Mouse (Mus musculus): ENCODE results near the gene Exoc6. TPM values are rescaled to one million over a fixed set of nuclear protein-coding genes. Genes with fewer than 3 reads are reported as not detected.

Exoc6 gene
- polyA plus RNA-seq, 1 experiment = 8.7 TPM

DNA sequence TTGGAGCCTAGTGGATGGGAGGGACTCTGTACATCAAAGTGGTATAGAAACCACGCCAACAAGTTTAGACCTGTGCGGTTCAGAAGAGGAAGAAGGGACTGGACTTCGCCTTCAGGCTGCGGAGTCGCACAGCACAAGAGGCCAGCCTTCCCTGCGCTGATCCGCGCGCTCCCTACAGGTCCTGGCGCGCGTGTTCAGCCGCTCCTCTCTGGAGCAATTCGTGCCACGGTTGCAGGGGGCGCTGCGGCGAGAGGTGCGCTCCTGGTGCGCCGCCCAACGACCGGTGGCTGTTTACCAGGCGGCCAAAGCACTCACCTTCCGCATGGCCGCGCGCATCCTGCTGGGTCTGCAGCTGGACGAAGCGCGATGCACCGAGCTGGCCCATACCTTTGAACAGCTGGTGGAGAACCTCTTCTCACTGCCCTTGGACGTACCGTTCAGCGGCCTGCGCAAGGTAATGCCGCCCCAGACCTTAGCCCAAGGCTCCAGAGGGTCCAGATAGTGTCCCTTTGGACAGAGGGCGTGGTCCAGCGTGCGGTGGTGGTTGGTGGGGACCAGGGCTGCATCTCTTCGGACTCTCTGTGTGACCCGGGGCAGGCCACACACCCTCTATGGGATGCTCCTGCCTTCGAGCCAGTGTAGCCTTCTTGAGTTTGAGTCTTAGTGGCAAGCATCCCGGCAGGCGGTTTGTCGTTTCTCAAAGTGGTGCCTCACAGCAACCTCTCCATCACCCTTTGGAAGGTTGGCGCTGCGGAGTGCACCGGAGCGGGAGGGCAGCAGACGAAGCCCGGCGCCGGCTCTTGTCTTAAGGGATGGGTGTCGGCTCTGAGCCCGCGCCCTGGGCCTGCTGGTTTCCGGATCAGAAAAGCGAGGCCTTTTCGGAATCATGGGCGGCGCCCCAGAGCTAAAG is 137.0 kb downstream of the Exoc6 start:
- TF ChIP-seq POLR2A (IDR thresholded peaks at IDR 0.05; ENCODE audit: control insufficient read depth, extremely low read depth, insufficient read depth, low read length, poor library complexity) (no peak), CTCF (IDR thresholded peaks at IDR 0.05; ENCODE audit: borderline replicate concordance, control insufficient read depth, extremely low read depth, insufficient read depth, low read length, poor library complexity) (no peak)
- no peaks in the 10 kb centered on the region for H3K36me3 ChIP-seq (ENCODE audit: control insufficient read depth, insufficient read depth, low read length)
- no peak overlapping the region for H3K27ac ChIP-seq (ENCODE audit: control insufficient read depth, insufficient read depth, low read length)
- no peaks in the 10 kb centered on the region; the same call in 1 of the 2 replicates for H3K27me3 ChIP-seq (ENCODE audit: control insufficient read depth, insufficient read depth, low read length)
- H3K4me3 ChIP-seq (ENCODE audit: control insufficient read depth, insufficient read depth, low read length) = no peak overlapping the region
- WGBS = 91% methylated on average over 62 of the region's 62 CpGs
- DNase-seq = no peak
- H3K4me1 ChIP-seq (replicated peaks; ENCODE audit: control insufficient read depth, insufficient read depth, low read length) = no peaks in the 10 kb centered on the region

DNA sequence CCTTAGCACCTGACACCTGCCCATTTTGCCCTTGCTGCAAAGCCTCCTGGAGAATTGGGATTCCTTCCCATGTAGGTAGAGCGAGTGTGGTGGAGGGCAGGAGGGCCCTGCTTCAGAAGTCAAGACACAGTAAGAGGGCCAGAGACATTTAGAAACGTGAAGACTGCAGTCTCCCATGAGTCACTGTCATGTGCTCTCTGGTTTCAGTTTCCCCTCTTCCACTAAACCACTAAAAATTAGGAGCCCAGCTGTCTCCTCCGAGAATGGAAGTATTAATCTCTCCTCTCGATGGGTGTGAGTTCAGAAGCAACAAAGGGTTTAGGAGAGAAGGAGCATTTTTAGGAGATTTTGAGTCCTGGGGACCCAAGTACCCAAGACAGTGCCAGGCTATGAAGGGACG is 139.3 kb downstream of the Exoc6 start:
- Histone ChIP-seq H3K4me1 (replicated peaks; ENCODE audit: control insufficient read depth, insufficient read depth, low read length) (no peaks in the 10 kb centered on the region), H3K27ac (ENCODE audit: control insufficient read depth, insufficient read depth, low read length) (no peak overlapping the region), H3K36me3 (ENCODE audit: control insufficient read depth, insufficient read depth, low read length) (no peaks in the 10 kb centered on the region), H3K27me3 (ENCODE audit: control insufficient read depth, insufficient read depth, low read length) (no peaks in the 10 kb centered on the region; the same call in 1 of the 2 replicates), H3K4me3 (ENCODE audit: control insufficient read depth, insufficient read depth, low read length) (no peak overlapping the region)
- TF ChIP-seq CTCF (IDR thresholded peaks at IDR 0.05; ENCODE audit: borderline replicate concordance, control insufficient read depth, extremely low read depth, insufficient read depth, low read length, poor library complexity) (no peak), POLR2A (IDR thresholded peaks at IDR 0.05; ENCODE audit: control insufficient read depth, extremely low read depth, insufficient read depth, low read length, poor library complexity) (no peak)
- no peak for DNase-seq
- WGBS = 80% methylated on average over 5 of the region's 5 CpGs

DNA sequence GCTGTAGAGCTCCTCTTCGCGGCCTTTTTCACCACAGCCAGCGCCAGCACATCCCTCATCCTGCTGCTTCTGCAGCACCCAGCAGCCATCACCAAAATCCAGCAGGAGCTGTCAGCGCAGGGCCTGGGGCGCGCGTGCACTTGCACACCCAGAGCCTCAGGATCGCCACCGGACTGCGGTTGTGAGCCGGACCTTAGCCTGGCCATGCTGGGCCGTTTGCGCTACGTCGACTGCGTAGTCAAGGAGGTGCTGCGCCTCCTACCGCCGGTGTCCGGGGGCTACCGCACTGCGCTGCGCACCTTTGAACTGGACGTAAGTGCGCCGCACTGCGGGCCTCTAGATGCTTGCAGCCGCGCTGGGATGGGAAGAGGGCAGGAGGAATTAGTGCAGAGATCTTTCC is 140.5 kb downstream of the Exoc6 start:
- DNase-seq = no peak
- Histone ChIP-seq H3K36me3 (ENCODE audit: control insufficient read depth, insufficient read depth, low read length) (no peaks in the 10 kb centered on the region), H3K27ac (ENCODE audit: control insufficient read depth, insufficient read depth, low read length) (no peak overlapping the region), H3K4me1 (replicated peaks; ENCODE audit: control insufficient read depth, insufficient read depth, low read length) (no peaks in the 10 kb centered on the region), H3K4me3 (ENCODE audit: control insufficient read depth, insufficient read depth, low read length) (no peak overlapping the region), H3K27me3 (ENCODE audit: control insufficient read depth, insufficient read depth, low read length) (no peaks in the 10 kb centered on the region; the same call in 1 of the 2 replicates)
- 84% methylated on average over 29 of the region's 29 CpGs for WGBS
- TF ChIP-seq CTCF (IDR thresholded peaks at IDR 0.05; ENCODE audit: borderline replicate concordance, control insufficient read depth, extremely low read depth, insufficient read depth, low read length, poor library complexity) (no peak), POLR2A (IDR thresholded peaks at IDR 0.05; ENCODE audit: control insufficient read depth, extremely low read depth, insufficient read depth, low read length, poor library complexity) (no peak)

DNA sequence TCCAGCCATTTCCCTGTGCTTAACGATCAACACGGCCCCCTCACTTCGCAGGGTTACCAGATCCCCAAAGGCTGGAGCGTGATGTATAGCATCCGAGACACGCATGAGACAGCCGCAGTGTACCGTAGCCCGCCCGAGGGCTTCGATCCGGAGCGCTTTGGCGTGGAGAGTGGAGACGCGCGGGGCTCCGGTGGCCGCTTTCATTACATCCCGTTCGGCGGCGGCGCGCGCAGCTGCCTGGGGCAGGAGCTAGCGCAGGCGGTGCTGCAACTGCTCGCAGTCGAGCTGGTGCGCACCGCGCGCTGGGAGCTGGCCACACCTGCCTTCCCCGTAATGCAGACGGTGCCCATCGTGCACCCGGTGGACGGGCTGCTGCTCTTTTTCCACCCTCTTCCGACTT is 142.7 kb downstream of the Exoc6 start:
- DNase-seq = no peak
- Histone ChIP-seq H3K27me3 (ENCODE audit: control insufficient read depth, insufficient read depth, low read length) (peaks cover 11% of the 10 kb centered on the region), H3K27ac (ENCODE audit: control insufficient read depth, insufficient read depth, low read length) (no peak overlapping the region), H3K36me3 (ENCODE audit: control insufficient read depth, insufficient read depth, low read length) (no peaks in the 10 kb centered on the region), H3K4me1 (replicated peaks; ENCODE audit: control insufficient read depth, insufficient read depth, low read length) (no peaks in the 10 kb centered on the region), H3K4me3 (ENCODE audit: control insufficient read depth, insufficient read depth, low read length) (no peak overlapping the region)
- TF ChIP-seq CTCF (IDR thresholded peaks at IDR 0.05; ENCODE audit: borderline replicate concordance, control insufficient read depth, extremely low read depth, insufficient read depth, low read length, poor library complexity) (no peak), POLR2A (IDR thresholded peaks at IDR 0.05; ENCODE audit: control insufficient read depth, extremely low read depth, insufficient read depth, low read length, poor library complexity) (no peak)
- WGBS = 2% methylated on average over 40 of the region's 40 CpGs

DNA sequence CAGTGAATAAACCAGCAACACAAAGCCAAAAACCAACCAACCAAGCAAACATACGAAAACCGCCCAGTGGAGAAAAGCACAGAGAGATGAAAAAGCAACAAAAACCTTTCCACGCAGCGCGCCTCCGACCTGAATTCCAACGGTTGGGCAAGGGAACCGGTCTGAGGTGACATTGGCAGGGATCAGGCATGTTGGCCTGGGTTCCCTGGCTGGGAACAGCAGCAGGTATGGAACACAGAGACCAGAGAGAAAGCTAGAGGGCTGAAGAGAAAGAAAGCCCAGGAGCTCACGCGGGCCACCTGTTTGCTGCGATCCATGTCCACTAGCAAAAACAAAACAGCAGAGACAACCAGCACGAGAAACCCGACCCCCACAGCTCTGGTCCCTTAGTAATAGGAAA is 144.9 kb downstream of the Exoc6 start:
- Histone ChIP-seq H3K36me3 (ENCODE audit: control insufficient read depth, insufficient read depth, low read length) (no peaks in the 10 kb centered on the region), H3K27me3 (ENCODE audit: control insufficient read depth, insufficient read depth, low read length) (peaks cover 16% of the 10 kb centered on the region)

DNA sequence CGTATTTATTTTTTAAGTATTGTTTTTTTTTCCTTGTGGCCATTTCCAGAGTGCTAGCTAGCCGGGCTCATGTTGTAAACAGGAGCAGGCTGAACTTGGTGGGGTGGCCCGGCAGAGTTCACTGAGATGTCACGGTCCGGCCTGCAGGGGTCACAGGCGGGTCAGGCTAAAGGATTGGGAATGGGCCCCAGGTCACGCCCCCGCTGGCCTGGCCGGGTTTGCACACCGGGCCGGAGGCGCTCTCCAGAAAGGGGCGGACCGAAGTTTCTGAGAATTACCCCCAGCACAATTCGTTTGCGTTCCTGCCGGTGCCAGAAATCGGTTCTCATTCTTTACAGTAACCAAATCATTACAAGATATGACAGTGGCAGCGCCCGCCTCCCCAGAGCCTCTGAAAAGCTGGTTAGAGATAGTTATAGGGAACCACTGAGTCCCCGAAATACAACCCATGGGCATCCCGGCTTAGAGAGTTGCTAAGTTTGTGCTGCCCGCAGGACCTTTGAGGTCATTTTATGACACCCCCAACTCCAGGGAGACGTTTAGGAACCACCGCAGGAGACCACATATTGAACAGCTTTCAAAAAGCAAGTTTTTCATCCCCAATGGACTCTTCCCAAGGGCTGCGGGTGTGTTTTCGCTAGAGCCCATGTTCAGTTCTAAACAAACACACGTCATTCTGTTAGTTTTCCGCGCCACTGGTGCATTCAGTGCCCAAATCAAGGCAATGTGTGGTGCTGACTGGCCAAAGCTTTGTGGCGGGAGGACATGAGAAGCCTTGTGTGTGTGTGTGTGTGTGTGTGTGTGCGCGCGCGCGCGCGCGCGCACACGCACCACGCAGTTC is 145.8 kb downstream of the Exoc6 start:
- H3K4me1 ChIP-seq (replicated peaks; ENCODE audit: control insufficient read depth, insufficient read depth, low read length) = no peaks in the 10 kb centered on the region
- peaks cover 16% of the 10 kb centered on the region for H3K27me3 ChIP-seq (ENCODE audit: control insufficient read depth, insufficient read depth, low read length)
- DNase-seq = no peak
- TF ChIP-seq POLR2A (IDR thresholded peaks at IDR 0.05; ENCODE audit: control insufficient read depth, extremely low read depth, insufficient read depth, low read length, poor library complexity) = no peak
- TF ChIP-seq CTCF (IDR thresholded peaks at IDR 0.05; ENCODE audit: borderline replicate concordance, control insufficient read depth, extremely low read depth, insufficient read depth, low read length, poor library complexity) = no peak
- H3K4me3 ChIP-seq (ENCODE audit: control insufficient read depth, insufficient read depth, low read length) = no peak overlapping the region
- 12% methylated on average over 42 of the region's 42 CpGs for WGBS
- no peak overlapping the region for H3K27ac ChIP-seq (ENCODE audit: control insufficient read depth, insufficient read depth, low read length)
- H3K36me3 ChIP-seq (ENCODE audit: control insufficient read depth, insufficient read depth, low read length) = no peaks in the 10 kb centered on the region

More for the DNA sequence above, 144.9 kb downstream of the Exoc6 start:
- no peak for DNase-seq
- Histone ChIP-seq H3K27ac (ENCODE audit: control insufficient read depth, insufficient read depth, low read length) (no peak overlapping the region), H3K4me3 (ENCODE audit: control insufficient read depth, insufficient read depth, low read length) (no peak overlapping the region), H3K4me1 (replicated peaks; ENCODE audit: control insufficient read depth, insufficient read depth, low read length) (no peaks in the 10 kb centered on the region)
- WGBS = 88% methylated on average over 13 of the region's 13 CpGs
- TF ChIP-seq CTCF (IDR thresholded peaks at IDR 0.05; ENCODE audit: borderline replicate concordance, control insufficient read depth, extremely low read depth, insufficient read depth, low read length, poor library complexity) (no peak), POLR2A (IDR thresholded peaks at IDR 0.05; ENCODE audit: control insufficient read depth, extremely low read depth, insufficient read depth, low read length, poor library complexity) (no peak)
